Mouse (Mus musculus) megakaryocyte, embryonic 14.5 days (primary cell): ENCODE data around the gene Agrn.

Experiments
- FLI1 ChIP-seq: IDR thresholded peaks from 2 replicates; pipeline ENCODE4 v1.6.1; 2012; ENCODE audit warnings: low read length, inconsistent platforms, mixed read lengths
- GATA1 ChIP-seq: IDR thresholded peaks from 3 replicates; pipeline ENCODE4 v1.6.1; 2012; ENCODE audit warnings: mixed read lengths, low read length, inconsistent platforms, borderline replicate concordance

GRCm38 (mm10) chr4:156193906-156194305, 3.4 kb downstream of the Agrn start:
- TF ChIP-seq GATA1 (no peak), FLI1 (no peak)
